Mouse (Mus musculus) embryonic fibroblast, embryonic 13.5 days (primary cell): Measurements from ENCODE around the gene Ccdc8.

Experiments
- CTCF ChIP-seq: IDR thresholded peaks from 2 replicates; pipeline ENCODE4 v1.5.1; 2011; ENCODE audit warnings: mild to moderate bottlenecking, control low read depth, low read length, moderate library complexity, borderline replicate concordance; ENCODE audit not compliant: insufficient read depth
- POLR2A ChIP-seq: IDR thresholded peaks from 2 replicates; pipeline ENCODE4 v1.6.1; 2011; ENCODE audit warnings: low read depth, mild to moderate bottlenecking, control low read depth, low read length, moderate library complexity

GRCm38 (mm10) chr7:16974018-16974417 is 18.5 kb upstream of the Ccdc8 start:
- TF ChIP-seq CTCF (no peak), POLR2A (no peak)
